Mouse (Mus musculus): ENCODE results near the gene Polr3b. TPM values are rescaled to one million over a fixed set of nuclear protein-coding genes. Genes with fewer than 3 reads are reported as not detected.

The Polr3b gene
- polyA plus RNA-seq, 1 experiment from 2014 or later, result 15.8 TPM

DNA sequence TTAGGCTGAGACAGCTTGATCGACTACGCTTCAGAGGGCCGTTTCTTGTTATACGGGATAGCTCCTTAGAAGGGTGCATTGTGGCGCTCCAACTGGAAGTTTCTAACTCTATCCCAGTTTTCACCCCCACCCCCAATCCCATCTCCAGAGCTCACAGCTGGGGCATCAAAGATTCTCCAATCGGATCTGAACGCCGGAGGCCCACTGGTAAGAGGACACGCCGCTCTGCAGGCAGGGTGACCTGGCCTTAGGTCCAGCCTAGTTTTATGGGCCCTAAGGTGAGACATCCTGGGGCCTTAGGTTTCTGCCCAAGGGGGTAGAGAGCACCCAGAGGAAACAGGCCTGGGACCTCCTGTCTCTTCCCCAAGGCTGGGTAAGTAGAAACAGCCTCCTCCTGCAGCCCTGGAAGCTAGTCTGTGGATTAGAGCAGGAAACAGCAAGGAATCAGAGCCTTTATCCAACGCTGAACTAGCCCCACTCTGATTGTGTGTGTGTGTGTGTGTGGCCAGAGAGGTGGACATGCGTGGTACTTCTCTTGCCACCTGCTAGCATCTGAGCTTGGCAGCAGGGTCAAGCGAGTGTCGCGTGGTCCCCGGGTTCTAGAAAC is 137.5 kb downstream of the Polr3b start:
- H3K4me2 ChIP-seq, result peak overlapping the region; percentile 72
- no peak for ATAC-seq (ENCODE audit: low FRiP score)
- no peaks in the 10 kb centered on the region for H3K9me3 ChIP-seq
- no peaks in the 10 kb centered on the region for H3K36me3 ChIP-seq
- H3K27me3 ChIP-seq, result peaks cover 50% of the 10 kb centered on the region
- H3K9ac ChIP-seq, result peak overlapping the region; percentile 79
- H3K27ac ChIP-seq, result peak overlapping the region; percentile 90
- 2% methylated on average over 16 of the region's 16 CpGs for WGBS
- peaks cover 85% of the 10 kb centered on the region for H3K4me1 ChIP-seq (replicated peaks)
- H3K4me3 ChIP-seq, result peak overlapping the region; percentile 46

GRCm38 (mm10) chr10:84760118-84761111 is 138.3 kb downstream of the Polr3b start:
- WGBS, result 4% methylated on average over 46 of the region's 46 CpGs
- peak; percentile 52 for ATAC-seq (ENCODE audit: low FRiP score)
- H3K4me3 ChIP-seq, result peak overlapping the region; percentile 46
- peak overlapping the region; percentile 79 for H3K9ac ChIP-seq
- H3K4me1 ChIP-seq (replicated peaks), result peaks cover 77% of the 10 kb centered on the region
- peak overlapping the region; percentile 90 for H3K27ac ChIP-seq
- H3K27me3 ChIP-seq, result peaks cover 45% of the 10 kb centered on the region
- H3K4me2 ChIP-seq, result peak overlapping the region; percentile 72
- H3K9me3 ChIP-seq, result no peaks in the 10 kb centered on the region
- H3K36me3 ChIP-seq, result no peaks in the 10 kb centered on the region

DNA sequence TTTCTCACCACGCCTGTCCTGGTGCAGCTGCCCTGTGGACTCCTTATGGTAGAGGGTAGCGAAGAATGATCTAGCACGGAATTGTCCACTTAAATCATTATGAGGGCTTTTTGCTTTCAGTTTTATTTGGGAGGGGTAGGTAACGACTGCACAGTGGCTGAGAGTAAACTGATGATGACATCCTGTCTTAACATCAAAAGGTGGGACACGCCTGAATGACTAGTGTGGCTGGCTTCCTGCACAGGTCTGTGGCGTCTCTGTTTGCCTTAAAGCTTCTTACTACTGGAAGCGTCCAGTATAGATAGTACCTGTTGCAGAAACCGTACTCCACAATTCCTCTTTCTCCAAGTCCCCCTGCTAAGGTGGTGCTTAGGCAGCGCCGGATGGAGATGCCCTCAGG is 146.7 kb downstream of the Polr3b start:
- Histone ChIP-seq H3K4me1 (replicated peaks) (peaks cover 17% of the 10 kb centered on the region), H3K27ac (no peak overlapping the region), H3K36me3 (no peaks in the 10 kb centered on the region), H3K4me2 (no peak overlapping the region), H3K9ac (no peak overlapping the region), H3K9me3 (no peaks in the 10 kb centered on the region), H3K4me3 (no peak overlapping the region), H3K27me3 (no peaks in the 10 kb centered on the region)
- WGBS, result 84% methylated on average over 10 of the region's 10 CpGs
- no peak for ATAC-seq (ENCODE audit: low FRiP score)

DNA sequence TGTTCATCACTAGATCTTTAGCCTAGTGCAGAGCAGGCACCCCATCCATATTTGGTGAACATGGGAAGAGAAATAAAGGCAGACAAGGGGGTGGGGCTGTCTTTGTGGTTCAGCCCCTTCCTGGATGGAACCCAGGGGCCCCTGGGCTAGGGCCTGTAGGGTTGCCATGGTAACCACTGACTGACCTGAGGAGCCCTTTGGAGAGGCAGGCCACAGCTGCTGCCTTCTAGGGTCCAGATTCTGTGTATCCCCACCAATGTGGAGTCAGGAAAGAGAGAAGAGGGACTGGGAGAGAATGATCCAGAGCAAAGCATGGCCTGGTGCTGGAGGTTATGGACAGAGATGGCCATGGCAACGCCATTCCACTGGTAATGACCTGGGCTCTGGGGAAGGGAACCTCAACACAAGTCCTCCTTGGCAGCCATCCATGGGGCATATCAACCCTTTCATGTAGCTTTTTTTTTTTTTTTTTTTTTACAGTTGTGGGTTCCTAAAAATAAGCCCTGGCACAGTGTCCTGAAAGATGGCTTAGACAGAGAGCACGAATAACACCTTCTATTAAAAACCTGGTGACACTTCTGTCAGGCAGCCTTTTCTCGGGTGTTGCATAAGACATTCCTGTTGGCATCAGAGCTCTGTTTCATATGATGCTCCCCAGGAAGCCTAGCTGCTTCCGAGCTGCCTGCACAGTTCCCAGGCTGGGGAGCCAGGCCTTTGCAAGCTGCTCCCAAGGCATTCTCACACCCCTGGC is 150.5 kb downstream of the Polr3b start:
- no peak overlapping the region for H3K27ac ChIP-seq
- no peak for ATAC-seq (ENCODE audit: low FRiP score)
- H3K4me2 ChIP-seq, result no peak overlapping the region
- H3K36me3 ChIP-seq, result no peaks in the 10 kb centered on the region
- no peaks in the 10 kb centered on the region for H3K9me3 ChIP-seq
- H3K9ac ChIP-seq, result no peak overlapping the region
- H3K4me1 ChIP-seq (replicated peaks), result peaks cover 22% of the 10 kb centered on the region
- no peaks in the 10 kb centered on the region for H3K27me3 ChIP-seq
- no peak overlapping the region for H3K4me3 ChIP-seq
- WGBS, result 79% methylated on average over 4 of the region's 4 CpGs

DNA sequence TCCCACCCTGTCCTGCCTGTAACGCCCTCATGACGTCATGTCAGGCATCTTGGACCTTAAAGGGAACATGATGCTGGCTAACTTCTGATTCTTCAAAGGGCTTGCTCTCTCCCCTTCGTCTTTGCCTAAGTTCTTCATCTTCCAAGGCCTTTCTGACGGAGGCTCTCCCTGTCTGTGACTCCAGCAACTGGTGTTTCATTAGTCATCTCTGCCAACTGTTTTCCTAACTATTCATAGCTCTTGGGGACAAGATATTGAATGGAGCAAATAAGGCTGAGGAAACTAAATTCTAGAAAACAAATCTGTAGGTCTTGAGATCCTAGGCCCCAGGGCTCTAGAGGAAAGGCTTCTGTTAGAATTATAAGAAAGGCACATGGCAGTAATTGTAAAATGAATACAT is 151.8 kb downstream of the Polr3b start:
- no peaks in the 10 kb centered on the region for H3K27me3 ChIP-seq
- H3K4me1 ChIP-seq (replicated peaks), result peaks cover 25% of the 10 kb centered on the region
- H3K27ac ChIP-seq, result no peak overlapping the region
- 86% methylated on average over 4 of the region's 4 CpGs for WGBS
- H3K9ac ChIP-seq, result no peak overlapping the region
- no peaks in the 10 kb centered on the region for H3K36me3 ChIP-seq
- ATAC-seq (ENCODE audit: low FRiP score), result no peak
- no peak overlapping the region for H3K4me3 ChIP-seq
- H3K9me3 ChIP-seq, result no peaks in the 10 kb centered on the region
- H3K4me2 ChIP-seq, result no peak overlapping the region

DNA sequence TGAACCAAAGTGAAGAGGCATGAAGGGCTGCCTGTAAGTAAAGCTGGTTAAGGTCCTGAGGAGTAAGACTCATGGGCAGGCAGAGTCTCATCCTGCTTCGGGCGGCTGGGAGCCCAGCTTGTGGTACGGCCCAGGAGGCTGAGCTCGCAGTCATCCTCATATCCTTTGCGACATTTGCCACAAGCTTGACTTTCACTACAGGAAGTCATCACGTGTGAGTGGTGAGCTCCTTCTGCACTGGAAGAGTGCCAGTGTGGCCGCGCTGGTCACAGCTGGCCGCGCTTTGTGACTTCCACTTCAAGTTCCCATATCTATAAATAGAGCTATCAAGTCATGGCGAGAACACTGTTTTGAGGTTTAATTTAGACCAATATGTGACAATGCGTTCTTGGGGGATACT is 152.5 kb downstream of the Polr3b start:
- H3K4me1 ChIP-seq (replicated peaks), result peaks cover 25% of the 10 kb centered on the region
- H3K9ac ChIP-seq, result no peak overlapping the region
- 82% methylated on average over 12 of the region's 12 CpGs for WGBS

More for the DNA sequence above, 152.5 kb downstream of the Polr3b start:
- no peak for ATAC-seq (ENCODE audit: low FRiP score)
- H3K36me3 ChIP-seq, result no peaks in the 10 kb centered on the region
- H3K4me2 ChIP-seq, result no peak overlapping the region
- no peak overlapping the region for H3K4me3 ChIP-seq
- H3K9me3 ChIP-seq, result no peaks in the 10 kb centered on the region
- H3K27me3 ChIP-seq, result no peaks in the 10 kb centered on the region
- no peak overlapping the region for H3K27ac ChIP-seq

Other genes with a start within 250 kb of the Polr3b start
- 4.6 and 4.8 TPM in 2 replicates for gene Nuak1, start 181.7 kb upstream of the Polr3b start, polyA plus RNA-seq (2015; fragmentation: Nextera tagmentation; extraction: Ambion mirVana)
- gene Ckap4, start 88.2 kb upstream of the Polr3b start, polyA plus RNA-seq (2015; fragmentation: Nextera tagmentation; extraction: Ambion mirVana), result 56.4 and 59.9 TPM in 2 replicates
- gene Tcp11l2, start 45.7 kb upstream of the Polr3b start, polyA plus RNA-seq (2015; fragmentation: Nextera tagmentation; extraction: Ambion mirVana), result 24.0 and 25.5 TPM in 2 replicates
- gene Rfx4, start 133.8 kb downstream of the Polr3b start, polyA plus RNA-seq (2015; fragmentation: Nextera tagmentation; extraction: Ambion mirVana), result 25.1 and 25.9 TPM in 2 replicates